ENCODE assay signal across 7 mouse cellular contexts in genomic region chr11:24081016-24081686, GRCm38 (mm10). TPM values are rescaled to one million over a fixed set of nuclear protein-coding genes. Genes with fewer than 3 reads are reported as not detected.
DNase-seq lines count a peak whose midpoint lies in the region; ATAC-seq and TF ChIP-seq lines count a peak whose summit lies in the region.

No protein-coding gene starts in this region.

- no peaks in the 10 kb centered on the region for H3K9me3 ChIP-seq in forebrain, embryonic 15.5 days
- H3K9me3 ChIP-seq in hindbrain, embryonic 15.5 days: no peaks in the 10 kb centered on the region
- H3K9me3 ChIP-seq in limb, embryonic 13.5 days: no peaks in the 10 kb centered on the region
- H3K9me3 ChIP-seq in midbrain, embryonic 12.5 days: no peaks in the 10 kb centered on the region

- peak overlapping the region; percentile 97 for H3K9ac ChIP-seq in forebrain, embryonic 15.5 days (replicated peaks)
- H3K9ac ChIP-seq in hindbrain, embryonic 15.5 days: peak overlapping the region; percentile 86
- peak overlapping the region; percentile 99 for H3K9ac ChIP-seq in limb, embryonic 13.5 days
- H3K9ac ChIP-seq in midbrain, embryonic 12.5 days (replicated peaks): peak overlapping the region; percentile 79

- H3K27ac ChIP-seq in bone marrow, adult 2 months (ENCODE audit: control insufficient read depth, insufficient read depth, low read depth, low read length, poor library complexity): peak overlapping the region; percentile 73
- H3K27ac ChIP-seq in forebrain, embryonic 15.5 days (replicated peaks): peak overlapping the region; percentile 98
- H3K27ac ChIP-seq in hindbrain, embryonic 15.5 days (replicated peaks): peak overlapping the region; percentile 96
- H3K27ac ChIP-seq in limb, embryonic 13.5 days: peak overlapping the region; percentile 99
- peak overlapping the region; percentile 96 for H3K27ac ChIP-seq in midbrain, embryonic 12.5 days (replicated peaks)
- peak overlapping the region; percentile 87 for H3K27ac ChIP-seq in spleen, adult 2 months (ENCODE audit: insufficient read depth, low read length)

- peaks cover 6% of the 10 kb centered on the region for H3K36me3 ChIP-seq in forebrain, embryonic 15.5 days
- H3K36me3 ChIP-seq in hindbrain, embryonic 15.5 days: peaks cover 6% of the 10 kb centered on the region; the same call in 1 of the 2 replicates
- H3K36me3 ChIP-seq in limb, embryonic 13.5 days: peaks cover 11% of the 10 kb centered on the region
- H3K36me3 ChIP-seq in midbrain, embryonic 12.5 days: peaks cover 12% of the 10 kb centered on the region; the same call in 1 of the 2 replicates
- peaks cover 10% of the 10 kb centered on the region for H3K36me3 ChIP-seq in spleen, adult 2 months (ENCODE audit: control insufficient read depth, insufficient read depth, low read length)

- no peak for TF ChIP-seq POLR2A in bone marrow, adult 2 months (IDR thresholded peaks at IDR 0.05; ENCODE audit: borderline replicate concordance, control insufficient read depth, low read depth, low read length)
- TF ChIP-seq POLR2A in spleen, adult 2 months (IDR thresholded peaks at IDR 0.05; ENCODE audit: low read depth, low read length): no peak

- peak overlapping the region; percentile 76 for H3K4me3 ChIP-seq in bone marrow, adult 2 months (replicated peaks; ENCODE audit: control insufficient read depth, low read depth, low read length)
- peak overlapping the region; percentile 72 for H3K4me3 ChIP-seq in forebrain, embryonic 15.5 days
- peak overlapping the region; percentile 76 for H3K4me3 ChIP-seq in hindbrain, embryonic 15.5 days
- peak overlapping the region; percentile 87 for H3K4me3 ChIP-seq in limb, embryonic 13.5 days
- H3K4me3 ChIP-seq in midbrain, embryonic 12.5 days: peak overlapping the region; percentile 67
- peak overlapping the region; percentile 70 for H3K4me3 ChIP-seq in spleen, adult 2 months (ENCODE audit: extremely low read depth, insufficient read depth, insufficient read length)

- TF ChIP-seq CTCF in bone marrow, adult 2 months (IDR thresholded peaks at IDR 0.05; ENCODE audit: control insufficient read depth, insufficient read depth, low read length): peak; percentile 41
- TF ChIP-seq CTCF in spleen, adult 2 months (IDR thresholded peaks at IDR 0.05; ENCODE audit: extremely low read depth, insufficient read depth, insufficient read length, insufficient replicate concordance): peak; percentile 60; the same call in 1 of the 2 replicates

- peak; percentile 40 for DNase-seq in NIH3T3 (ENCODE audit: low read depth)
- DNase-seq in spleen, adult 2 months (ENCODE audit: low read depth in 1 of 2, low spot score in 2 of 2): peak; percentile 75 to 82

- H3K4me1 ChIP-seq in bone marrow, adult 2 months (ENCODE audit: control insufficient read depth, insufficient read depth, low read length): peaks cover 3% of the 10 kb centered on the region; the same call in 1 of the 2 replicates
- H3K4me1 ChIP-seq in forebrain, embryonic 15.5 days: peaks cover 30% of the 10 kb centered on the region
- peaks cover 34% of the 10 kb centered on the region for H3K4me1 ChIP-seq in hindbrain, embryonic 15.5 days (replicated peaks)
- peaks cover 31% of the 10 kb centered on the region for H3K4me1 ChIP-seq in limb, embryonic 13.5 days
- H3K4me1 ChIP-seq in midbrain, embryonic 12.5 days: peaks cover 28% of the 10 kb centered on the region
- peaks cover 4% of the 10 kb centered on the region for H3K4me1 ChIP-seq in spleen, adult 2 months (ENCODE audit: control insufficient read depth, insufficient read depth, insufficient read length)

- ATAC-seq in forebrain, embryonic 15.5 days (replicated peaks): peak; percentile 67
- ATAC-seq in hindbrain, embryonic 15.5 days (ENCODE audit: low FRiP score, low read depth): peak; percentile 65
- ATAC-seq in limb, embryonic 13.5 days (ENCODE audit: low FRiP score, low read depth): peak; percentile 60
- ATAC-seq in midbrain, embryonic 12.5 days (ENCODE audit: low FRiP score, low read depth): peak; percentile 29

- 1% methylated on average over 35 of the region's 35 CpGs for WGBS in bone marrow, adult 2 months
- under 1% methylated on average over 35 of the region's 35 CpGs for WGBS in forebrain, embryonic 15.5 days
- under 1% methylated on average over 35 of the region's 35 CpGs for WGBS in hindbrain, embryonic 15.5 days
- WGBS in limb, embryonic 13.5 days: under 1% methylated on average over 35 of the region's 35 CpGs
- under 1% methylated on average over 35 of the region's 35 CpGs for WGBS in midbrain, embryonic 12.5 days
- under 1% methylated on average over 35 of the region's 35 CpGs for WGBS in spleen, adult 2 months

- peak overlapping the region; percentile 87 for H3K4me2 ChIP-seq in forebrain, embryonic 15.5 days (replicated peaks)
- peak overlapping the region; percentile 93 for H3K4me2 ChIP-seq in hindbrain, embryonic 15.5 days
- H3K4me2 ChIP-seq in limb, embryonic 13.5 days (replicated peaks): peak overlapping the region; percentile 96
- peak overlapping the region; percentile 96 for H3K4me2 ChIP-seq in midbrain, embryonic 12.5 days (replicated peaks)

- no peaks in the 10 kb centered on the region for H3K27me3 ChIP-seq in forebrain, embryonic 15.5 days
- no peaks in the 10 kb centered on the region for H3K27me3 ChIP-seq in hindbrain, embryonic 15.5 days
- no peaks in the 10 kb centered on the region for H3K27me3 ChIP-seq in limb, embryonic 13.5 days
- no peaks in the 10 kb centered on the region for H3K27me3 ChIP-seq in midbrain, embryonic 12.5 days
- H3K27me3 ChIP-seq in spleen, adult 2 months (ENCODE audit: control insufficient read depth, insufficient read depth, low read length): peaks cover 3% of the 10 kb centered on the region; the same call in 1 of the 2 replicates

RNA-seq across cellular contexts. Expression of gene Bcl11a, which starts 3.3 kb away (rescaled TPM):
- polyA plus RNA-seq in bone marrow, adult 2 months (2011; ENCODE audit: insufficient read depth, insufficient read length, low replicate concordance, missing spikeins): 23.1 and 23.5 TPM in 2 replicates
- 204 and 215 TPM in 2 replicates for polyA plus RNA-seq in forebrain, embryonic 15.5 days (2015; fragmentation: Nextera tagmentation; extraction: Ambion mirVana)
- 93.1 and 116 TPM in 2 replicates for polyA plus RNA-seq in hindbrain, embryonic 15.5 days (2015; fragmentation: Nextera tagmentation; extraction: Ambion mirVana)
- polyA plus RNA-seq in limb, embryonic 13.5 days (2015; fragmentation: Nextera tagmentation; extraction: Ambion mirVana): 76.6 and 82.3 TPM in 2 replicates
- polyA plus RNA-seq in midbrain, embryonic 12.5 days (2016; fragmentation: Nextera tagmentation; extraction: Ambion mirVana): 66.0 and 67.3 TPM in 2 replicates
- 24.2 and 26.2 TPM in 2 replicates for polyA plus RNA-seq in spleen, adult 2 months (2012; rRNA removed)

RNA-seq across cellular contexts. Expression of gene A830031A19Rik, which starts 6.3 kb away (rescaled TPM):
- not detected in 2 replicates for polyA plus RNA-seq in bone marrow, adult 2 months (2011; ENCODE audit: insufficient read depth, insufficient read length, low replicate concordance, missing spikeins)
- 0.26 TPM in 1 of 2 replicates, not detected in the other for polyA plus RNA-seq in forebrain, embryonic 15.5 days (2015; fragmentation: Nextera tagmentation; extraction: Ambion mirVana)
- polyA plus RNA-seq in hindbrain, embryonic 15.5 days (2015; fragmentation: Nextera tagmentation; extraction: Ambion mirVana): not detected in 2 replicates
- not detected in 2 replicates for polyA plus RNA-seq in limb, embryonic 13.5 days (2015; fragmentation: Nextera tagmentation; extraction: Ambion mirVana)
- polyA plus RNA-seq in midbrain, embryonic 12.5 days (2016; fragmentation: Nextera tagmentation; extraction: Ambion mirVana): not detected in 2 replicates
- not detected in 2 replicates for polyA plus RNA-seq in spleen, adult 2 months (2012; rRNA removed)

Comparison
In these comparisons a context has a peak if more than half of its experiments do, and no peak if none do; other contexts are left out.
1. Peak in every context shown above with its lines: DNase-seq, ATAC-seq, H3K4me3 ChIP-seq and H3K27ac ChIP-seq.